Mouse (Mus musculus): ENCODE results near the gene Krt12.

Krt12 gene

GRCm38 (mm10) chr11:99422159-99422558 is at the start of gene Krt12:
Gene Krt12 (minus strand): TSS chr11:99422259.
- no peak for DNase-seq

- DNase-seq = no peak
These were observed 47.2 kb upstream of the Krt12 start for GRCm38 (mm10) chr11:99469228-99469627.

GRCm38 (mm10) chr11:99468566-99468965 is 46.5 kb upstream of the Krt12 start:
- no peak for DNase-seq

- no peak for DNase-seq
These were observed 44.3 kb upstream of the Krt12 start for GRCm38 (mm10) chr11:99466316-99466715.

GRCm38 (mm10) chr11:99464836-99465235 is 42.8 kb upstream of the Krt12 start:
- peak; percentile 73 to 92 for DNase-seq

GRCm38 (mm10) chr11:99463155-99463554 is 41.1 kb upstream of the Krt12 start:
- peak; percentile 63 to 88 for DNase-seq

- DNase-seq = peak; percentile 84 to 92
These were observed 39.7 kb upstream of the Krt12 start for GRCm38 (mm10) chr11:99461736-99462135.

- peak; percentile 11 to 26 for DNase-seq
These were observed 36.8 kb upstream of the Krt12 start for GRCm38 (mm10) chr11:99458887-99459286.

- DNase-seq = peak; percentile 68 to 75
These were observed 32.7 kb upstream of the Krt12 start for GRCm38 (mm10) chr11:99454759-99455158.

- no peak for DNase-seq
These were observed 32.0 kb upstream of the Krt12 start for GRCm38 (mm10) chr11:99454044-99454443.

GRCm38 (mm10) chr11:99448769-99449168 is 26.7 kb upstream of the Krt12 start:
- DNase-seq = no peak

GRCm38 (mm10) chr11:99441220-99441619 is 19.2 kb upstream of the Krt12 start:
- DNase-seq = peak in 1 of 2 experiments; percentile 65

- no peak for DNase-seq
These were observed 17.4 kb upstream of the Krt12 start for GRCm38 (mm10) chr11:99439465-99439864.

GRCm38 (mm10) chr11:99437972-99438371 is 15.9 kb upstream of the Krt12 start, which contains the start of gene Krt20:
Gene Krt20 (minus strand): TSS chr11:99438150.
- no peak for DNase-seq

GRCm38 (mm10) chr11:99436625-99437024 is 14.6 kb upstream of the Krt12 start:
- no peak for DNase-seq

GRCm38 (mm10) chr11:99430670-99431069 is 8.6 kb upstream of the Krt12 start:
- peak; percentile 48 to 76 for DNase-seq

GRCm38 (mm10) chr11:99420586-99420985 is 1.5 kb downstream of the Krt12 start:
- DNase-seq = no peak

- no peak for DNase-seq
These were observed 4.2 kb downstream of the Krt12 start for GRCm38 (mm10) chr11:99417819-99418218.

- no peak for DNase-seq
These were observed 5.2 kb downstream of the Krt12 start for GRCm38 (mm10) chr11:99416902-99417301.

- no peak for DNase-seq
These were observed 7.5 kb downstream of the Krt12 start for GRCm38 (mm10) chr11:99414463-99415147.

- peak; percentile 47 to 79 for DNase-seq
These were observed 8.8 kb downstream of the Krt12 start for GRCm38 (mm10) chr11:99413247-99413646.

- no peak for DNase-seq
These were observed 15.9 kb downstream of the Krt12 start for GRCm38 (mm10) chr11:99406186-99406585.

- DNase-seq = no peak
These were observed 22.0 kb downstream of the Krt12 start for GRCm38 (mm10) chr11:99399956-99400549.

- DNase-seq = no peak
These were observed 23.2 kb downstream of the Krt12 start for GRCm38 (mm10) chr11:99398832-99399231.
